Mouse (Mus musculus) naive thymus-derived CD4-positive, alpha-beta T cell, adult 5 months (primary cell): Measurements from ENCODE around the gene Poglut1. TPM values are rescaled to one million over a fixed set of nuclear protein-coding genes. Genes with fewer than 3 reads are reported as not detected.

Experiments
- polyA plus RNA-seq: library from polyadenylated mRNA; unstranded; fragments of 100-300 nt; shearing (Covaris generic); gene quantifications from one replicate; pipeline ENCODE4 v1.2.1, GENCODE M21; 2017

Poglut1 gene
- 27.2 TPM for polyA plus RNA-seq

DNA sequence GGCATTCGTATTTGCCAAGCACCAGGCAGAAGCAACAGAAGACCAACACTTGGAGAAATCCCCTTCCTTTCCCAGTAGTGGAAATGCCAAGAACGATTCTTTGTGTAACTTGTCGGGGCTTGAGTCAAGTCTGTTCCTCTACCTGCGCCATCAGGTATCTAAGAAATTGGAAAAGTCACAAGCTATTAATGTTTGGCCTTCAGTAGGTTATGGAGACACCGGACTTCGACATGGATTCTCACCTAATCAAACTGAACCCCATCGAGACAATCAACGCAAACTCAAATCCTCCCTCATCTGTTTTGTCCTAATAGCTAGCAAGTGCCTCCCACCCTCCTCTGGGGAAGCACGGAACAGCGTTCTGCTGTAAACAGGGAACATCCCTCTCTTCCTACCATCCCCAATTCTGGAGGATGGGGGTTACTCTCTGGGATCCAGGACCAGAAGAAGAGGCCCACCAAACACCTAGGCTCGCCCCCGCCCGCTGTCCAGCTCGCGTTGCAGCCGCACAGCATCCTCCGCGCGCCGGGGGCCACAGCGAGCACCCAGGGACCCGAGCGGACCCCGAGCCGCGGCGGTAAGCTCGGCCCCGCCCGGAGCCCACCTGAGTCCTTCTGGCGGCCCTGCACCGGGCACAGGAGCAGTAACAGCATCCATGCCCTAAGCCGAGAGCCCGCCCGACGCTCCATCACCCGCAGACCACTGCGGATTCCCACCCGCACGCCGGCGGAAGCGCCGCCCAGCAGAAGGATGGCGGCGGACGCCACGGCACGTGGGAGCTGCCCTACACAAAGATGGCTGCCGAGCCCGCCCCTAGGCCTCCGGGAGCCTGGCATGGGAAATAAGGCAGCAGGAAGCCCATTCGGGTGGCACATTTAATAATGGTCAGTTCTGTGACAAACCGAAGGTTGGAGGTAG lies at the start of gene Poglut1:
Gene Poglut1, minus strand, starts transcription at position 780 of the 918 bp plus-strand sequence.

GRCm38 (mm10) chr16:38558221-38558748 lies 8.2 kb upstream of the Poglut1 start, which contains the start of gene Tmem39a:
Gene Tmem39a (plus strand): TSS chr16:38558698.

GRCm38 (mm10) chr16:38522129-38523084 lies 27.7 kb downstream of the Poglut1 start, which contains the start of gene Timmdc1:
Gene Timmdc1 (minus strand): TSS chr16:38522663.

Other genes starting within 250 kb of the Poglut1 start
- gene Maats1, start 208.1 kb downstream of the Poglut1 start, polyA plus RNA-seq, result not detected
- 77.7 TPM for gene Cox17, start 203.3 kb downstream of the Poglut1 start, polyA plus RNA-seq
- not detected for gene Gm21987, start 203.2 kb downstream of the Poglut1 start, polyA plus RNA-seq
- gene Popdc2, start 188.0 kb downstream of the Poglut1 start, polyA plus RNA-seq, result not detected
- gene Pla1a, start 117.1 kb downstream of the Poglut1 start, polyA plus RNA-seq, result not detected
- gene Adprh, start 97.6 kb downstream of the Poglut1 start, polyA plus RNA-seq, result 36.4 TPM
- 0.22 TPM for gene Cd80, start 94.7 kb downstream of the Poglut1 start, polyA plus RNA-seq
- gene Timmdc1, start 27.6 kb downstream of the Poglut1 start, polyA plus RNA-seq, result 3.8 TPM
- 49.6 TPM for gene Tmem39a, start 8.4 kb upstream of the Poglut1 start, polyA plus RNA-seq
- 58.9 TPM for gene Arhgap31, start 163.0 kb upstream of the Poglut1 start, polyA plus RNA-seq
- gene B4galt4, start 192.0 kb upstream of the Poglut1 start, polyA plus RNA-seq, result 0.53 TPM